Mouse (Mus musculus) cerebellum, adult 2 months (tissue): ENCODE results near the gene Ptprq.

Experiments
- CTCF ChIP-seq: fragments of 200-500 bp; IDR thresholded peaks from 2 replicates; pipeline ENCODE4 v1.5.1; 2011; ENCODE audit warnings: low read depth, mild to moderate bottlenecking, control low read depth, low read length, moderate library complexity, borderline replicate concordance; ENCODE audit not compliant: insufficient read depth
- POLR2A ChIP-seq: fragments of 200-500 bp; IDR thresholded peaks from 2 replicates; pipeline ENCODE4 v1.6.1; 2011; ENCODE audit warnings: low read length, control low read depth, borderline replicate concordance; ENCODE audit not compliant: insufficient read depth

GRCm38 (mm10) chr10:107662372-107663065 is 57.3 kb downstream of the Ptprq start:
- TF ChIP-seq CTCF (no peak), POLR2A (no peak)
